Mouse (Mus musculus) embryonic facial prominence, embryonic 14.5 days (tissue): Measurements from ENCODE around the gene H2-Aa. TPM values are rescaled to one million over a fixed set of nuclear protein-coding genes. Genes with fewer than 3 reads are reported as not detected.
A peak's percentile ranks its signal among the peaks of the same experiment; 100 is the strongest.
"Not testable (repeated sequence)": the region's sequence is repeated elsewhere in the genome, so short reads cannot be mapped to it uniquely, and the experiment has no call there.

Experiments
- ATAC-seq: fragments of 200-750 bp; cut with Nextera tagmentation; 2 replicates; pipeline ENCODE4 v1.8.0; 2017; ENCODE audit warnings: low read depth, moderate number of reproducible peaks, moderate TSS enrichment
- DNase-seq: peaks from one replicate; pipeline ENCODE4 v3.0.0-alpha.2; 2015; ENCODE audit warnings: low spot score
- H3K27ac ChIP-seq: fragments of 300-500 bp; sonication (generic); replicated peaks from 2 replicates; pipeline ENCODE4 v1.5.1; 2014; ENCODE audit warnings: low read depth, mild to moderate bottlenecking, low read length, moderate library complexity
- H3K27me3 ChIP-seq: fragments of 300-500 bp; sonication (generic); replicated peaks from 2 replicates; pipeline ENCODE4 v1.6.1; 2014; ENCODE audit warnings: low read length; ENCODE audit not compliant: control insufficient read depth, insufficient read depth
- H3K36me3 ChIP-seq: fragments of 300-500 bp; sonication (generic); 2 replicates; pipeline ENCODE4 v1.6.1; 2014; ENCODE audit warnings: low read length, mixed read lengths; ENCODE audit not compliant: control insufficient read depth, insufficient read depth
- H3K4me1 ChIP-seq: fragments of 300-500 bp; sonication (generic); 2 replicates; pipeline ENCODE4 v1.6.1; 2014; ENCODE audit warnings: antibody characterized with exemption, low read length; ENCODE audit not compliant: control insufficient read depth, insufficient read depth
- H3K4me2 ChIP-seq: fragments of 300-500 bp; sonication (generic); 2 replicates; pipeline ENCODE4 v1.6.1; 2014; ENCODE audit warnings: low read depth, mild to moderate bottlenecking, low read length, moderate library complexity, mixed read lengths
- H3K4me3 ChIP-seq: fragments of 300-500 bp; sonication (generic); 2 replicates; pipeline ENCODE4 v1.5.1; 2014; ENCODE audit warnings: low read depth, mild to moderate bottlenecking, low read length
- H3K9ac ChIP-seq: fragments of 300-500 bp; sonication (generic); 2 replicates; pipeline ENCODE4 v1.6.1; 2014; ENCODE audit warnings: low read depth, mild to moderate bottlenecking, low read length, moderate library complexity, mixed read lengths
- H3K9me3 ChIP-seq: fragments of 300-500 bp; sonication (generic); 2 replicates; pipeline ENCODE4 v1.6.1; 2016; ENCODE audit warnings: low read length; ENCODE audit not compliant: control insufficient read depth
- WGBS: fragments of 180-500 bp; shearing (Covaris S2); extraction: QIAGEN DNeasy Blood & Tissue Kit; methylation state at CpG from one replicate; pipeline ENCODE4 v1.1.7; 2014; 5-methylcytosine and 5-hydroxymethylcytosine counted together
- polyA plus RNA-seq: library from polyadenylated mRNA; unstranded; fragments of >200 nt; fragmentation: Nextera tagmentation; extraction: Ambion mirVana; gene quantifications from 2 replicates; pipeline ENCODE4 v1.2.1, GENCODE M21; 2014

H2-Aa gene
- polyA plus RNA-seq, 1 experiment from 2014 or later = 5.7 TPM

- H3K36me3 ChIP-seq = no peaks in the 10 kb centered on the region
- no peaks in the 10 kb centered on the region for H3K9me3 ChIP-seq
- H3K27me3 ChIP-seq = no peaks in the 10 kb centered on the region
- no peak overlapping the region for H3K4me2 ChIP-seq
- 0 out of 2 replicates have a peak, but pooled peaks have one; percentile 71 for ATAC-seq
- no peaks in the 10 kb centered on the region; the same call in 1 of the 2 replicates for H3K4me1 ChIP-seq
- WGBS = 31% methylated on average over 3 of the region's 3 CpGs
- no peak overlapping the region for H3K9ac ChIP-seq
- DNase-seq = peak; percentile 58
- no peak overlapping the region for H3K27ac ChIP-seq
- H3K4me3 ChIP-seq = no peak overlapping the region
Observed at GRCm38 (mm10) chr17:34313393-34313792, 25.8 kb upstream of the H2-Aa start.

GRCm38 (mm10) chr17:34312185-34312584 lies 24.6 kb upstream of the H2-Aa start:
- no peaks in the 10 kb centered on the region for H3K9me3 ChIP-seq
- 69% methylated on average over 1 of the region's 1 CpGs for whole genome bisulfite sequencing
- no peak overlapping the region for H3K4me2 ChIP-seq
- H3K4me1 ChIP-seq = no peaks in the 10 kb centered on the region; the same call in 1 of the 2 replicates
- ATAC-seq (no peak), DNase-seq (no peak)
- no peak overlapping the region for H3K27ac ChIP-seq
- no peak overlapping the region for H3K4me3 ChIP-seq
- no peak overlapping the region for H3K9ac ChIP-seq
- H3K36me3 ChIP-seq = no peaks in the 10 kb centered on the region
- H3K27me3 ChIP-seq = no peaks in the 10 kb centered on the region

- not testable (repeated sequence) for H3K4me3 ChIP-seq, H3K36me3 ChIP-seq, H3K27me3 ChIP-seq, H3K27ac ChIP-seq, H3K4me2 ChIP-seq, H3K9ac ChIP-seq, H3K9me3 ChIP-seq, DNase-seq, H3K4me1 ChIP-seq, ATAC-seq
- 87% methylated on average over 3 of the region's 3 CpGs for WGBS
Observed at GRCm38 (mm10) chr17:34310526-34310925, 22.9 kb upstream of the H2-Aa start.

GRCm38 (mm10) chr17:34309683-34310385 lies 22.2 kb upstream of the H2-Aa start:
- no peaks in the 10 kb centered on the region; the same call in 1 of the 2 replicates for H3K4me1 ChIP-seq
- peak overlapping the region; percentile 69 for H3K9ac ChIP-seq
- ATAC-seq (peak; percentile 91), DNase-seq (peak; percentile 84)
- H3K9me3 ChIP-seq = no peaks in the 10 kb centered on the region
- peak overlapping the region; percentile 82 for H3K4me2 ChIP-seq
- H3K27me3 ChIP-seq = no peaks in the 10 kb centered on the region
- no peaks in the 10 kb centered on the region for H3K36me3 ChIP-seq
- H3K4me3 ChIP-seq = peak overlapping the region; percentile 61
- WGBS = 23% methylated on average over 38 of the region's 38 CpGs
- H3K27ac ChIP-seq = peak overlapping the region; percentile 55

GRCm38 (mm10) chr17:34309225-34309624 lies 21.6 kb upstream of the H2-Aa start:
- 30% methylated on average over 10 of the region's 10 CpGs for WGBS
- Histone ChIP-seq H3K4me3 (peak overlapping the region; percentile 61), H3K27me3 (no peaks in the 10 kb centered on the region), H3K4me2 (peak overlapping the region; percentile 82), H3K9me3 (no peaks in the 10 kb centered on the region), H3K9ac (peak overlapping the region; percentile 69), H3K4me1 (no peaks in the 10 kb centered on the region; the same call in 1 of the 2 replicates), H3K27ac (peak overlapping the region; percentile 55; the same call in 1 of the 2 replicates), H3K36me3 (no peaks in the 10 kb centered on the region)
- ATAC-seq (no peak), DNase-seq (no peak)

- no peaks in the 10 kb centered on the region for H3K27me3 ChIP-seq
- ATAC-seq (no peak), DNase-seq (no peak)
- H3K9me3 ChIP-seq = no peaks in the 10 kb centered on the region
- no peak overlapping the region for H3K4me3 ChIP-seq
- no peaks in the 10 kb centered on the region for H3K36me3 ChIP-seq
- no peak overlapping the region for H3K4me2 ChIP-seq
- H3K9ac ChIP-seq = no peak overlapping the region
- no peak overlapping the region for H3K27ac ChIP-seq
- H3K4me1 ChIP-seq = no peaks in the 10 kb centered on the region; the same call in 1 of the 2 replicates
- WGBS = 76% methylated on average over 4 of the region's 4 CpGs
Observed at GRCm38 (mm10) chr17:34308161-34308560, 20.5 kb upstream of the H2-Aa start.

- no peak overlapping the region for H3K4me3 ChIP-seq
- no peaks in the 10 kb centered on the region for H3K36me3 ChIP-seq
- H3K4me2 ChIP-seq = no peak overlapping the region
- H3K4me1 ChIP-seq = no peaks in the 10 kb centered on the region; the same call in 1 of the 2 replicates
- no peak overlapping the region for H3K9ac ChIP-seq
- H3K27me3 ChIP-seq = no peaks in the 10 kb centered on the region
- no peak for DNase-seq
- no peak for ATAC-seq
- no peak overlapping the region for H3K27ac ChIP-seq
- H3K9me3 ChIP-seq = no peaks in the 10 kb centered on the region
Observed at GRCm38 (mm10) chr17:34307216-34307615, 19.6 kb upstream of the H2-Aa start.

GRCm38 (mm10) chr17:34306407-34306806 lies 18.8 kb upstream of the H2-Aa start:
- Histone ChIP-seq H3K27ac (no peak overlapping the region), H3K27me3 (no peaks in the 10 kb centered on the region), H3K9me3 (no peaks in the 10 kb centered on the region), H3K4me2 (no peak overlapping the region), H3K4me3 (no peak overlapping the region), H3K36me3 (no peaks in the 10 kb centered on the region), H3K9ac (no peak overlapping the region), H3K4me1 (no peaks in the 10 kb centered on the region; the same call in 1 of the 2 replicates)
- ATAC-seq (no peak), DNase-seq (no peak)
- WGBS = 74% methylated on average over 2 of the region's 2 CpGs
